Mouse (Mus musculus) cortical plate, adult 2 months (tissue): Measurements from ENCODE around the gene Ggn. TPM values are rescaled to one million over a fixed set of nuclear protein-coding genes. Genes with fewer than 3 reads are reported as not detected.
"Not testable (repeated sequence)": the region's sequence is repeated elsewhere in the genome, so short reads cannot be mapped to it uniquely, and the experiment has no call there.

Experiments
- H3K27ac ChIP-seq: fragments of 200-500 bp; 2 replicates; pipeline ENCODE4 v1.5.1; 2012; ENCODE audit warnings: low read length, control low read depth, inconsistent platforms; ENCODE audit not compliant: insufficient read depth
- H3K4me1 ChIP-seq: fragments of 200-500 bp; 2 replicates; pipeline ENCODE4 v1.6.1; 2011; ENCODE audit warnings: low read length; ENCODE audit not compliant: control insufficient read depth, insufficient read depth
- H3K4me3 ChIP-seq: fragments of 200-500 bp; 2 replicates; pipeline ENCODE4 v1.5.1; 2011; ENCODE audit warnings: mild to moderate bottlenecking, low read length, control low read depth; ENCODE audit not compliant: insufficient read depth
- CTCF ChIP-seq: fragments of 200-500 bp; IDR thresholded peaks from 2 replicates; pipeline ENCODE4 v1.5.1; 2011; ENCODE audit warnings: mild to moderate bottlenecking, control low read depth, low read length; ENCODE audit not compliant: insufficient read depth; ENCODE audit errors: extremely low read depth
- POLR2A ChIP-seq: fragments of 200-500 bp; IDR thresholded peaks from 2 replicates; pipeline ENCODE4 v1.6.1; 2011; ENCODE audit warnings: mild to moderate bottlenecking, low read length, control low read depth; ENCODE audit not compliant: insufficient read depth; ENCODE audit errors: extremely low read depth
- polyA plus RNA-seq: library from polyadenylated mRNA; depleted of rRNA; stranded (reverse); fragments of >200 nt; gene quantifications from 2 replicates; pipeline ENCODE4 v1.2.3, GENCODE M21; 2012; rRNA removed

The Ggn gene
- polyA plus RNA-seq, 1 experiment = 0.52 TPM

DNA sequence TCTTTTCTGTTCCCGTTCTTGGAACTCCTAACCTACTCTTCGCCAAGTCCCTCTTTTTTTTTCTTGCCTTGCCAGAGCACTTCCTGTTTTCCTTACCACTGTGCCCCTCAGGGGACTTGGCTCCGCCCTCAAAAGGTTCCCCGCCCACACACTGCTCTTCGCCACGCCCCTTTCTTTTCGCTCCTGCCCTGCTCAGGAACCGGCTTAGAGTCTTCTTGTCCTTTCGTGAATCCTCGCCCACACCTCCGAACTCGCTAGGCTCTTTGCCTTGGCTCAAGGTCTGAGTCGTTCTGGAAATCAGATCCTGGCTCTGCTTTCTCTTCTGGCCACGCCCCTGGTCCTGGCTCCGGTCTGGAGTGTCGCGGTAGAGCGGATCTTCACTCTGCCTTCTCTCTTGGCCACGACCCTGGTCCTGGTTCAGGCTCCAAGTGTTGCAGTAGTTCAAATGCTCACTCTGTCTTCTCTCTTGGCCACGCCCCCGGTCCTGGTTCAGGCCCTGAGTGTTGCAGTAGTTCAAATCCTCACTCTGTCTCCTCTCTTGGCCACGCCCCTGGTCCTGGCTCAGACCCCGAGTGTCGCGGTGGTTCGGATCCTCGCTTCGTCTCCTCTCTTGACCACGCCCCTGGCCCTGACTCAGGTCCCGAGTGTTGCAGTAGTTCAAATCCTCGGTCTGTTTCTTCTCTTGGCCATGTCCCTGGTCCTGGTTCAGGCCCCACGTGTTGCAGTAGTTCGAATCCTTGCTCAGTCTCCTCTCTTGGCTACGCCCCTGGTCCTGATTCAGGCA is 41.6 kb downstream of the Ggn start:
- Histone ChIP-seq H3K27ac (no peak overlapping the region), H3K4me3 (peak overlapping the region; percentile 3; the same call in 1 of the 2 replicates), H3K4me1 (no peaks in the 10 kb centered on the region)
- TF ChIP-seq CTCF (no peak), POLR2A (no peak)

DNA sequence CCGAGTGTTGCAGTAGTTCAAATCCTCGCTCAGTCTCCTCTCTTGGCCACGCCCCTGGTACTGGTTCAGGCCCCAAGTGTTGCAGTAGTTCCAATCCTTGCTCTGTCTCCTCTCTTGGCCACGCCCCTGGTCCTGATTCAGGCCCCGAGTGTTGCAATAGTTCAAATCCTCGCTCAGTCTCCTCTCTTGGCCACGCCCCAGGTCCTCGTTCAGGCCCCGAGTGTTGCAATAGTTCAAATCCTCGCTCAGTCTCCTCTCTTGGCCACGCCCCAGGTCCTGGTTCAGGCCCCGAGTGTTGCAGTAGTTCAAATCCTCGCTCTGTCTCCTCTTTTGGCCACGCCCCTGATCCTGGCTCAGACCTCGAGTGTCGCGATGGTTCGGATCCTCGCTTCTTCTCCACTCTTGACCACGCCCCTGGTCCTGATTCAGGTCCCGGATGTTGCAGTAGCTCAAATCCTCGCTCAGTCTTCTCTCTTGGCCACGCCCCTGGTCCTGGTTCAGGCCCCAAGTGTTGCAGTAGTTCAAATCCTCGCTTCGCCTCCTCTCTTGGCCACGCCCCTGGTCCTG is 42.3 kb downstream of the Ggn start:
- Histone ChIP-seq H3K4me3 (no peak overlapping the region), H3K4me1 (no peaks in the 10 kb centered on the region), H3K27ac (no peak overlapping the region)
- TF ChIP-seq CTCF = no peak
- no peak for TF ChIP-seq POLR2A

DNA sequence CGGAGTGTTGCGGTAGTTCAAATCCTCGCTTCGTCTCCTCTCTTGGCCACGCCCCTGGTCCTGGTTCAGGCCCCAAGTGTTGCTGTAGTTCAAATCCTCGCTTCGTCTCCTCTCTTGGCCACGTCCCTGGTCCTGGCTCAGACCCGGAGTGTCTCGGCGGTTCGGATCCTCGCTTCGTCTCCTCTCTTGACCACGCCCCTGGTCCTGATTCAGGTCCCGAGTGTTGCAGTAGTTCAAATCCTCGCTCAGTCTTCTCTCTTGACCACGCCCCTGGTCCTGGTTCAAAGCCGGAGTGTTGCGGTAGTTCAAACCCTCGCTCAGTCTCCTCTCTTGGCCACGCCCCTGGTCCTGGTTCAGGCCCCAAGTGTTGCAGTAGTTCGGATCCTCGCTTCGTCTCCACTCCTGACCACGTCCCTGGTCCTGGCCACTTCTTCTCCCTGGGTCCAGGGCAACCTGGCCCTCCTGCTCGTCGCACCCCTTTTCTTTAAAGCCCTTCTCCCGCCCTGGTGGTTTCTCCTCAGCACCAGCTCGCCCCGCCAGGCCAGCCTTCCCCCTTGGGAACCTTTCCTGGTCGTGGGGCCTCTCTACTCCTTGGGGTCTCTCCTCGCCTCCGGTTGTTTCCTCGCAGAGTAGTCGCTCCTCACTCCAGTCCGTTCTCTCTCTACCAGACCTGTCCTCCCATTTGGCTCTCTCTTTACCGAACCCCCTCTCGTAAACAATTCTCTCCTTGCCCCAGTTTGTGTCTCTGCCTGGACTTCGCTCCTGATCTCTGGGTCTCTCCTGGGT is 43.0 kb downstream of the Ggn start:
- not testable (repeated sequence) for H3K4me1 ChIP-seq, H3K27ac ChIP-seq, H3K4me3 ChIP-seq

DNA sequence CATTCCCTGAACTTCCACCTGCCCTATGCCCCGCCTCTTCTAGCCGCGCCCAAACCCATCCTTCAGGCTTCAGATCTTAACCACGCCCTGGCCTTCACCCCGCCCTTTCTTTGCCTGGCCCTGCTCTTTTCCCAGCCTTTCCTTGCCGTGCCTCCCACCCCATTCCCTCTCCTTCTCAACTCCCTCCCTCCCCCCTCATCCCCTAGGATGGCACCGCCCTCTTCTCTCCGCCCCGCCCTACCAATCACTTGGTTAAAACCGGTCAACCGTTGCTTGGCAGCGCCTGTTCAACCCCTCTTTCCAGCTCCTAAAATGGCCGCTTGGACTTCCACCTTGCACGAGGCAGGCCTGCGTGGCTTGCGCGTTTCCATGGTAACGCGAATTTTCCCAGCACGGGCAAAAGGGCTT is 43.7 kb downstream of the Ggn start, which contains the start of gene Catsperg1:
Gene Catsperg1 (minus strand): TSS at position 361 of the 408 bp plus-strand sequence.
- no peaks in the 10 kb centered on the region for H3K4me1 ChIP-seq
- no peak within 1 kb of the TSS; the same call in 1 of the 2 replicates for H3K4me3 ChIP-seq
- no peak within 1 kb of the TSS for H3K27ac ChIP-seq
- no peak for TF ChIP-seq POLR2A
- no peak for TF ChIP-seq CTCF

DNA sequence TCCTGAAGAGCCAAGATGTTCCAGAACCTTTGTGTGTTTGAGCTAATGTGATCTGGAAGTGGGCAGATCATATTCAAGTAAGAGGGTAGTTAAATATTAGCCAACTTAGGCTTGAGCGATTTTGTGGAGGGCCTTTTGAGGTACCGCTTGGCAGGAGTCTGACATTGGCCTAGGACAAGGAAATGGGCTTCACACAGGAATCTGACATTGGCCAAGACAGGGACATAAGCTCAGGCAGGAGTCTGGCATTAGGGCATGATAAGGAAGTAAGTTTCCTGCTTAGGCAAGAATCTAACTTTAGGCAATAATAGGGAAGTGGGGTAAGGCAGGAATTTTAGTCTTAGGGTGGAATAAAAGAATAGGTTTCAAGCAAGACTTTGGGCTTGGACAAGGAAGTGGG is 44.2 kb downstream of the Ggn start:
- Histone ChIP-seq H3K4me1 (no peaks in the 10 kb centered on the region), H3K4me3 (no peak overlapping the region), H3K27ac (no peak overlapping the region)
- TF ChIP-seq POLR2A = no peak
- TF ChIP-seq CTCF = no peak

DNA sequence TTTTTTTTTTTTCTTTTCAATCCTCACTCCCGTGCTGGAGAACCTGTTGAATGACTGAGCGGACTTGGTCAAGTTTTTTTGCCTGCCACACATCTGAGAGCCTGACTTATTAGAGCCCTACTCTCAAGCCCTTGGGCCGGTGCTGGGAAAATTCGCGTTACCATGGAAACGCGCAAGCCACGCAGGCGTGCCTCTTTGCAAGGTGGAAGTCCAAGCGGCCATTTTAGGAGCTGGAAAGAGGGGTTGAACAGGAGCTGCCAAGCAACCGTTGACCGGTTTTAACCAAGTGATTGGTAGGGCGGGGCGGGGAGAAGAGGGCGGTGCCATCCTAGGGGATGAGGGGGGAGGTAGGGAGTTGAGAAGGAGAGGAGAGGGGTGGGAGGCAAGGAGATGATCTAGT is 44.8 kb downstream of the Ggn start:
- Histone ChIP-seq H3K4me3 (no peak overlapping the region), H3K4me1 (no peaks in the 10 kb centered on the region), H3K27ac (no peak overlapping the region)
- no peak for TF ChIP-seq POLR2A
- TF ChIP-seq CTCF = no peak

Other genes starting within 250 kb of the Ggn start
- 170 and 178 TPM in 2 replicates for gene Actn4, start 207.9 kb upstream of the Ggn start, polyA plus RNA-seq
- 307 and 320 TPM in 2 replicates for gene Eif3k, start 188.3 kb upstream of the Ggn start, polyA plus RNA-seq
- gene Map4k1, start 188.2 kb upstream of the Ggn start, polyA plus RNA-seq = 2.2 and 2.8 TPM in 2 replicates
- 7.2 and 7.7 TPM in 2 replicates for gene Ryr1, start 45.0 kb upstream of the Ggn start, polyA plus RNA-seq
- gene Rasgrp4, start 35.4 kb upstream of the Ggn start, polyA plus RNA-seq = 1.5 and 1.6 TPM in 2 replicates
- gene Fam98c, start 14.0 kb upstream of the Ggn start, polyA plus RNA-seq = 62.3 and 66.1 TPM in 2 replicates
- 39.6 and 40.7 TPM in 2 replicates for gene Spred3, start 201 bp downstream of the Ggn start, polyA plus RNA-seq
- gene Psmd8, start 10.5 kb downstream of the Ggn start, polyA plus RNA-seq = 195 and 198 TPM in 2 replicates
- 2.3 and 4.2 TPM in 2 replicates for gene Catsperg1, start 43.8 kb downstream of the Ggn start, polyA plus RNA-seq
- 3.1 and 3.8 TPM in 2 replicates for gene Kcnk6, start 62.3 kb downstream of the Ggn start, polyA plus RNA-seq
- 69.1 and 71.7 TPM in 2 replicates for gene Yif1b, start 68.1 kb downstream of the Ggn start, polyA plus RNA-seq
- 0.10 and 0.47 TPM in 2 replicates for gene 2200002D01Rik, start 78.3 kb downstream of the Ggn start, polyA plus RNA-seq
- gene Spint2, start 111.7 kb downstream of the Ggn start, polyA plus RNA-seq = 25.9 and 27.4 TPM in 2 replicates
- 40.8 and 44.7 TPM in 2 replicates for gene Ppp1r14a, start 119.1 kb downstream of the Ggn start, polyA plus RNA-seq
- gene Dpf1, start 133.7 kb downstream of the Ggn start, polyA plus RNA-seq = 59.6 and 65.1 TPM in 2 replicates